Mouse (Mus musculus): Measurements from ENCODE around the gene Slc50a1.

Gene Slc50a1

DNA sequence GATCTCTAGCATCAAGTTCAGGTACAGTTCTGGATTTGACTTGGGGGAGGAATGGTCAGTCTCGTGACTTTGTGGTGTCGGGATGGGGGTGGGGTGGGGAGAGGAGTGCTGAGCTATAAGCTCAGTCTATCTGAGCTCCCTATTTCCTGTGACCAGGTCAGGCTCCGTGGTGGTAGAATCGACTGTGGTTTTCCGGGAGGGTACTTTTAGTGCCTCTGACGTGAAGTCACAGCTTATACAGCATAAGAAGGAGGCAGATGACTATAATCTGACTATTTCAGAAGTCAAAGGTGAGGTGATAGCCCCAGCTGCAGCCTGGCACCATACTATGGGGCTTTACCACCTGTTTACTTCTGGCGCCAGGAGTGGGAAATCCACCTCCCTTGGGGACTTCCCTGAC, 39.0 kb downstream of the Slc50a1 start:
- DNase-seq (ENCODE audit: low read depth) = no peak

DNA sequence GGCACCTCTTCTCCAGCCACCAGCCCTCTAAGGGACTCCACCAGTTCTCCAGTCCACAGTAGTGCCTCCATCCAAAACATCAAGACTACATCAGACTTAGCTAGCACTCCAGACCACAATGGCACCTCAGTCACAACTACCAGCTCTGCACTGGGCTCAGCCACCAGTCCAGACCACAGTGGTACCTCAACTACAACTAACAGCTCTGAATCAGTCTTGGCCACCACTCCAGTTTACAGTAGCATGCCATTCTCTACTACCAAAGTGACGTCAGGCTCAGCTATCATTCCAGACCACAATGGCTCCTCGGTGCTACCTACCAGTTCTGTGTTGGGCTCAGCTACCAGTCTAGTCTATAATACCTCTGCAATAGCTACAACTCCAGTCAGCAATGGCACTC, 39.8 kb downstream of the Slc50a1 start:
- no peak for DNase-seq (ENCODE audit: low read depth)

DNA sequence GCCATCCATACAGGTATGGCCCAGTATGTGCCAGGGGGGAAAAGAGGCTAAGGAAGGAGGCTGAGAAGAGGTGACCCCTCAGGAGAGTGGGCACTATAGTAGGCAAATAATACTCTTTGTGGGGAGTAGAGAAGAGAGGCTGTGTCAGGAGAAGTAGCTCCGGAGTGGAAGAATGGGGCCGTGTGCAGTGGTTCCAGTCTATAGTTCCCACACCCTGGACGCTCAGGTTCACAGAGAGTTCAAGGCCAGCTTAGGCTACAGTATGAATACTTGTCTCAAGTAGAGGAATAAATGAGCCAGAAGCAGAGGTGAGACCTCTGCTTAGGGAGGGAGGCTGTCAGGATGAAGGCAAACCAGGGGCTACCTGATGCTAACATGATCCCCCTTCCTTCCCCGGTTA, 41.1 kb downstream of the Slc50a1 start:
- no peak for DNase-seq (ENCODE audit: low read depth)

DNA sequence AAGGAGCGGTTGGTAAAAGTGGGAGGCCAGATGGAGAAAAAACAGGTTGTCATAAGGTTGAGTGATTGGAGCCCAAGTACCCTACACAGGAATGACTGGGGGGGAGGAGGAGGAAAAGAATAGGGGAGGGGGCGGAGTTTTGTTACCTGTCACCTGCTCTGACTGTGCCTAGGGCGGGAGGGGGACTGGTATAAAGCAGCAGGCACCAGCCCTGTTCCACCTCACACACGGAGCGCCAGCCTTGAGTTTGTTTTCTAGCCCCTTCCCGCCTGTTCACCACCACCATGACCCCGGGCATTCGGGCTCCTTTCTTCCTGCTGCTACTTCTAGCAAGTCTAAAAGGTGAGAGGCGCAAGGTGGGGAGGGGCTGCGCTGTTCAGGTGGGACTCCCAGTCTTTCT, 41.5 kb downstream of the Slc50a1 start, which contains the start of gene Muc1:
Gene Muc1 (plus strand): TSS at position 222 of the 400 bp plus-strand sequence.
- DNase-seq (ENCODE audit: low read depth) = no peak

DNA sequence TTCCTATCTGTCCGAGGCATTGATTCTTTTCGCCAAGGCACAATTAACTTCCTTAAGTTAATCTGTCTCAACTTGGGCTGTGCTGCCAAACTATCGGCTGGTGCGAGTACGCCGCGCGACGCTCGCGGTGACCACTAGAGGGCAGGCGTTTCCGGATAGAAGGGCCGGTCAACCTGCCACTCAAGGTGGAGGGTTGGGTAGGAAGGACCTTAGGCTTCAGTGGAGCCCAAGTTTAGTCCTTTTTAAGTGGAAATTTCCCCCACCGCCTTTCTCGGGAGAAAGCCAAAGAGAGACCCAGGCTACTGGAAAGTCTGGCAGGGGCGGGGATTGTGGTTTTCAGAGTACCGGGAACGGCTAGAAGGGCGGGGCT, 42.2 kb downstream of the Slc50a1 start:
- DNase-seq (ENCODE audit: low read depth) = peak; percentile 90

DNA sequence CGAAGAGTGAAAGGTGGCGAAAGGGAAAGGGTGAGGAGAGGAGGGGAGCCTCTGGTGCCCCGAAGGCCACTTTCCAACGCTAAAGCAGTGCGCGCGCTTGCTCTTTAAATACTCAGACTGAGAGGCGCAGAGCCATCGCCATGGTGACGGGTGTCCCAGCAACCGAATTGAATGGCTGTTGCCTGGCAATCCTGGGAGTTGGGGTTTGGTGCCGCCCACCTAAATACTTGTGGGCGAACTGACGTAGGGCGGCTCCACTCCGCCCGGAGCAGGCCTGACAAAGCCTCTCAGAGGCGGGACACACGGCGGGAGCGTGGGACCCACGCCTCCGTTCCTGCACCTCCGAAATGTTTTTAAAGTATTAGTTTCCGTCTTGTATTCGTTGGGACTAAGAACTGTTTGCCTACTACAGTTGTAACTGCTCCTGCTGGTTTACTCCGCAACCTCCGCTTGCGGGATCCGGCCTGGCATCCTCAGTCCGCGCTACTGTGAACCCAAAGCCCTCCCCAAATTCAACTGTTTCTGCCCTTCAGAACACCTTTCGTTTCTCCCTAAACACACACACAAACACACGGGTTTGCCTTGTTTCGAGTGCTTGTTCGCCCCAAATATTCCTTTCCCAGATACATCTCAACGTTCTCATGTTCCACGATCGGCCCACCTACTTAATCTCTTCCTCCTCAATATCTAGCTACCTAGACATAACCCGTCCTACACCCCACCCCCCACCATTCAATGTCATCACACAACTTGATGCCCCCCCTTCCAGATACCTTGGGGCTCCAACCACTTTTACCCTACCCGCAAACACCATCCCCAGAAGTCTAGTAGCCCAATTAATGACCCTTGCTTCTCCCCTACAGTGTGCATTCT, 42.8 kb downstream of the Slc50a1 start:
- peak; percentile 79 for DNase-seq (ENCODE audit: low read depth)

DNA sequence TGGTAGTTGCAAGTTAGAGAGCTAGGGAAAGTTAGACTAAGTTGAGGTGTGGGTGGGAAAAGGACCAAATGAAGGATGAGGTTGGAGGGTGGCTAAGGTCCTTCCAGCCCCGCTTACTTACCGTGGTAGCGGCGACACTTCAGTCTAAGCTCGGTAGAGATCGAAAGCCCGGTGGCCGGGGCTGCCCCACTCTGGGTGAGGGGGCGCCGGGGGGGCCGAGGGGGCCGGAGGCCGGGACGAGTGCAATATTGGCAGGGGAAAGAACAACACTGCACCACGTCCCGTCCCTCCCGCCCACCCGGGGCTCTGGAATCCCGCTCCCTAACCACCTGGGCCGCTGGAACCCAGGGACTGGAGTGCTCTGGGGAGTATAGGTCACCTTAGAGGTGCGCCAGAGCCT, 43.5 kb downstream of the Slc50a1 start, which contains the start of gene Mtx1:
Gene Mtx1 (minus strand): TSS at position 189 of the 400 bp plus-strand sequence.
- no peak for DNase-seq (ENCODE audit: low read depth)

DNA sequence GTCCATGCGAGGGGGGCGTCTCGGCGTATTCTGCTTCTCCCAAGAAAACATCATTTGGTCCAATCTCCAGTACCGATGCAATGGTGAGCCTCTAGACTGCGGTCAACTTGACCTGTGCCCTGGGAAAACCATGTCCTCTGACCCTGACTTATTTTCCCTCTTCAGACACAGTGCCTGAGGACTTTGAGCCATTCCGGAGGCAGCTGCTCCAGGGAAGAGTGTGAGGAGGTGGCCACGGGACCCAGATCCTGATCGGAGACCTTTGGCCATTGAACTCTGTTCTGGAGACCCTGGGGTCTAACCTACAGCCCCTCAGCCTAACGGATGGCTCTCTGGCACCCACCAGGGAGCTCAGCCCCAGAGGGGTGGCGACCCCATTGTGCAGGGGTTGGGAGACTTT, 44.0 kb downstream of the Slc50a1 start:
- no peak for DNase-seq (ENCODE audit: low read depth)

DNA sequence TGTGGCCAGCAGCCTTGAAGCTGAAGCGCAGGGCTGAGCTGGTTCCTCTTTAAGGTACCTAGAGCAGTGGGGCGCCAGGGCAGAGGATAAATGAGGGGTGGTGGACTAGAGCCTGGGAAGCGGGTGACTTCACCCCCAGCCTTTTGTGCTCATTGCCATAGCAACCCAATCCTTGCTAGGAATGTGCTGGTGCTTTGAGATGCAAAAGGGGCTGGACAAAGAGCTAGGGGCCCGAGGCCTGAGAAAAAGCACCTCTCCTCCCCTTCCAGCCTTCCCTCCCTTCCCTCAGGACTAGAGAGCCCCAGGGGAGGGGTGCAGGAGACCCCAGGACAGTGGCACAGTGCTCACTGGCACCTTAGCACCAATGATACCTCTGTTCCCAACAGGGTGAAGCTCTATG, 44.5 kb downstream of the Slc50a1 start:
- DNase-seq (ENCODE audit: low read depth) = no peak

DNA sequence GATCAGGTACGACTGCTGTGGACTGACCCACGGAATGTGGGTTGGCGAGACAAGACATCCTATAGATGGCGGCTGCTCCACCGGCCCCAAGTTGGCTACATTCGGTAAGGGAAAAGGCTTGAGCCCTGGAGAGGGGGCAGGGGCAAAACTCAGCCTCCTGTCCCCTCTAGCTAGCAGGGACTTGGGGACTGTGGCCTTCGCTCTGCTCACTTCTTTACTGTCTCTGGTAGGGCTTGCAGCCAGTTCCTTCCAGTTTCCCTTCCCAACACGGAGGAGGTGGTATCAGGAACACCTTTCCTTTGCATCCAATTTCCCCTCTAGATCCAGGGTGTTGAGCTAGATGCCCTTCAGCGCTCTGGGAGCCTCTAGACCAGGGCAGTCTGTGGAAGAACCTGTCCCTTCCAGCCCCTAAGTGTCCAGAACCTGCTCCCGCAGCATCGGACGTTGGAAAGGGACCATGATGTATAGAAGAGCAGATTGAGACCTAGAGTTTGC, 45.0 kb downstream of the Slc50a1 start:
- DNase-seq (ENCODE audit: low read depth) = no peak

DNA sequence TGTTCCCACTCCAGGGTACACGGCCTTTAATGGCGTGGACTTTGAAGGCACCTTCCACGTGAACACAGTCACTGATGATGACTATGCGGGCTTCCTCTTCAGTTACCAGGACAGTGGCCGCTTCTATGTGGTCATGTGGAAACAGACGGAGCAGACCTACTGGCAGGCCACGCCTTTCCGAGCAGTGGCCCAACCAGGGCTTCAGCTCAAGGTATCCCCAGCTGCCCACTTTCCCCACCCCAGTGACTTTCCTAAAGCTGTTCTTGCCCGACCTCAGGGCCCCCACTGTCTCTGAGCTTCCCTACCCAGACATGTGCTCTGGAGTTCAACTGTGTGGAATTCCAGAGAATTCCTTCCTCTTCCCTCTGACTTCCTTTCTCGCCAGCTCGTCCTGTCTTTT, 45.6 kb downstream of the Slc50a1 start:
- no peak for DNase-seq (ENCODE audit: low read depth)

DNA sequence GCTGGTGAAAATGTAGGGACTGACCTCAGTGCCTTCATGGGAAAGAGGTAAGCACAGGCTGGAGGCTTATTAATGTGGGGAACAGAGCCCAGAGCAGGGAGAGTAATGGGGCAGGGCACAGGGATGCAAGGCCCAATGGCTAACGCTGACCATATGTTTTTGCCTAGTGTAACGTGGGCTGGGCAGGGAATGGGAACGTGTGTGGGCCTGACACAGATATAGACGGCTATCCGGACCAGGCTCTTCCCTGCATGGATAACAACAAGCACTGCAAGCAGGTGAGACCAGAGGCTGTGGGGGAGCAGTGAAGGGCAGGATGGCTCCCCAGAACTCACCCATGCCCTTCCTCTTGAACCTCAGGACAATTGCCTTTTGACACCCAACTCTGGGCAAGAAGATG, 49.2 kb downstream of the Slc50a1 start:
- no peak for DNase-seq (ENCODE audit: low read depth)

DNA sequence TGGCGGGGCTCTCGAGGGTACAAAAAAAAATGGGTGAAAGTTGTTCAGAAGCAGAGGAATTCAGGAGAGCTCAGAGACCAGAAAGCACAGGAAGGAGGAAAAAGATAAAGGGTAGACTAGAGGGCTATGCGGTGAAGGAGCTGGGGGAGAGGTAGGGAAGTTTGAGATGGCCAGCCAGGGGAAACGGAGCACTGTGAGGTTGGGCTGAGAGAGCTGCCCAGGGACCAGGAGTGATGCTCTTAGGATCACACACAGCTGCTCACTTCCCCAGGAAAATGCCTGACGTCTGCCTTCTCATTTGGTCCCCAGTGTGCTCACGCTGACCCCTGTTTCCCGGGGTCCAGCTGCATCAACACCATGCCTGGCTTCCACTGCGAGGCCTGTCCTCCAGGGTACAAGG, 50.8 kb downstream of the Slc50a1 start:
- DNase-seq (ENCODE audit: low read depth) = no peak

DNA sequence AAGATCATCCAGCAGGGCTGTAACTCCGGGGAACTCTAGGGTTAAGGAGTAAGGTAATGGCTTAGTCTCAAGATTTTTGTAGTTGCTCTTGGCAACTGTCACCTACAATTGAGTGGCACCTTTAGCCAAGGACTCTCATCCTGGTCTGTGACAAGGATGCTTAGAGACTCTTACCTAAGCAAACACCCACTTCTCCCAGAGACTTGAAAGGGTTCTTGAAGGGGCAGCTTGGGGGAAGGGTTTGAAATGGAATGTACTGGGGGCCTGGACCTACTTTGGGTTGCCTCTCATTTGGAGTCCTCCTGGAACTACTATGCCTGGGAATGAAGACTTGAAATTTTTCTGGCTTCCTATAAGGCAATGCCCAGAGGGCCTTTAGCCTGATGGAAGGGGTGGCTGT, 52.1 kb downstream of the Slc50a1 start:
- no peak for DNase-seq (ENCODE audit: low read depth)

All from naive thymus-derived CD4-positive, alpha-beta T cell, adult 2 months (primary cell).